Mouse (Mus musculus) MEL (cell line): ENCODE measurements around the gene Prps1l1. TPM values are rescaled to one million over a fixed set of nuclear protein-coding genes. Genes with fewer than 3 reads are reported as not detected.

ENCODE experiments used
- DNase-seq: peaks from one replicate; pipeline ENCODE4 v3.0.0; 2011; ENCODE audit warnings: low read depth, low spot score
- H3K27ac ChIP-seq: 2 replicates; pipeline ENCODE4 v1.5.1; 2012; ENCODE audit warnings: low read depth, mild to moderate bottlenecking, control low read depth, low read length, moderate library complexity; ENCODE audit not compliant: control insufficient read depth
- H3K27me3 ChIP-seq, 2 experiments: fragments of 150-350 bp in 1 of 2; sonication (generic) in 1 of 2; 2 replicates each; pipeline ENCODE4 v1.6.1; 2012; ENCODE audit warnings: low read length in 2 of 2, mild to moderate bottlenecking in 2 of 2, improper control_type of control experiment in 1 of 2, moderate library complexity in 1 of 2; ENCODE audit not compliant: insufficient read depth in 2 of 2, control insufficient read depth in 1 of 2
- H3K36me3 ChIP-seq, 2 experiments: 2 replicates each; pipeline ENCODE4 v1.6.1; 2012 to 2014; ENCODE audit warnings: low read length in 2 of 2, improper control_type of control experiment in 1 of 2, inconsistent platforms in 1 of 2, mild to moderate bottlenecking in 1 of 2; ENCODE audit not compliant: insufficient read depth in 2 of 2, control insufficient read depth in 1 of 2
- H3K4me1 ChIP-seq, 2 experiments: fragments of 150-350 bp in 1 of 2; sonication (generic) in 1 of 2; 2 replicates each; pipeline ENCODE4 v1.6.1; 2012; ENCODE audit warnings: low read length in 2 of 2, improper control_type of control experiment in 1 of 2, mild to moderate bottlenecking in 1 of 2; ENCODE audit not compliant: insufficient read depth in 2 of 2, control insufficient read depth in 1 of 2
- H3K4me3 ChIP-seq, 2 experiments: fragments of 150-350 bp in 1 of 2; sonication (generic) in 1 of 2; 2 replicates each; pipeline ENCODE4 v1.5.1; 2012; ENCODE audit warnings: low read depth in 2 of 2, low read length in 2 of 2, mild to moderate bottlenecking in 2 of 2, moderate library complexity in 2 of 2, control low read depth in 1 of 2, improper control_type of control experiment in 1 of 2; ENCODE audit not compliant: control insufficient read depth in 1 of 2, insufficient read depth in 1 of 2
- H3K79me2 ChIP-seq: 2 replicates; pipeline ENCODE4 v1.6.1; 2012; ENCODE audit warnings: mild to moderate bottlenecking, low read length, moderate library complexity; ENCODE audit not compliant: control insufficient read depth, poor library complexity, insufficient read depth
- H3K9ac ChIP-seq: 2 replicates; pipeline ENCODE4 v1.6.1; 2012; ENCODE audit warnings: low read depth, mild to moderate bottlenecking, control low read depth, low read length, moderate library complexity; ENCODE audit not compliant: control insufficient read depth, poor library complexity, severe bottlenecking
- H3K9me3 ChIP-seq: fragments of 150-350 bp; sonication (generic); replicated peaks from 2 replicates; pipeline ENCODE4 v1.6.1; 2012; ENCODE audit warnings: mild to moderate bottlenecking, low read length, improper control_type of control experiment, moderate library complexity; ENCODE audit not compliant: insufficient read depth
- CHD1 ChIP-seq: IDR thresholded peaks from 2 replicates; pipeline ENCODE4 v1.6.1; 2012; ENCODE audit warnings: low read depth, mild to moderate bottlenecking, inconsistent platforms, low read length, improper control_type of control experiment
- CTCF ChIP-seq, 3 experiments: IDR thresholded peaks in 2 of 3; conservative IDR thresholded peaks in 1 of 3; 2 replicates each; pipeline ENCODE4 v1.5.1; 2011 to 2012; ENCODE audit warnings: low read length in 3 of 3, low read depth in 2 of 3, mild to moderate bottlenecking in 2 of 3, improper control_type of control experiment in 1 of 3, inconsistent platforms in 1 of 3, mixed read lengths in 1 of 3, moderate library complexity in 1 of 3; ENCODE audit not compliant: control insufficient read depth in 1 of 3, insufficient read depth in 1 of 3, poor library complexity in 1 of 3, severe bottlenecking in 1 of 3
- E2F4 ChIP-seq: IDR thresholded peaks from 2 replicates; pipeline ENCODE4 v1.6.1; 2011; ENCODE audit warnings: low read depth, low read length, improper control_type of control experiment, borderline replicate concordance
- ELF1 ChIP-seq: IDR thresholded peaks from 2 replicates; pipeline ENCODE4 v1.6.1; 2014; ENCODE audit warnings: low read depth, mild to moderate bottlenecking, inconsistent platforms, low read length, improper control_type of control experiment, moderate library complexity
- EP300 ChIP-seq, 2 experiments: IDR thresholded peaks; 2 replicates each; pipeline ENCODE4 v1.6.1; 2011; ENCODE audit warnings: improper control_type of control experiment in 2 of 2, low read length in 2 of 2, low read depth in 1 of 2, mild to moderate bottlenecking in 1 of 2
- GABPA ChIP-seq: IDR thresholded peaks from 2 replicates; pipeline ENCODE4 v1.6.1; 2012; ENCODE audit warnings: low read depth, mild to moderate bottlenecking, inconsistent platforms, low read length, improper control_type of control experiment, moderate library complexity
- GATA1 ChIP-seq: IDR thresholded peaks from 2 replicates; pipeline ENCODE4 v1.6.1; 2011; ENCODE audit warnings: low read depth, low read length, improper control_type of control experiment
- HCFC1 ChIP-seq: IDR thresholded peaks from 2 replicates; pipeline ENCODE4 v1.6.1; 2012; ENCODE audit warnings: low read depth, mild to moderate bottlenecking, inconsistent platforms, low read length, improper control_type of control experiment, moderate library complexity
- KAT2A ChIP-seq: conservative IDR thresholded peaks from 2 replicates; pipeline ENCODE4 v1.6.1; 2012; ENCODE audit warnings: low read depth, low read length, improper control_type of control experiment, inconsistent platforms
- MAX ChIP-seq: IDR thresholded peaks from 2 replicates; pipeline ENCODE4 v1.6.1; 2011; ENCODE audit warnings: low read length, improper control_type of control experiment
- MAZ ChIP-seq: IDR thresholded peaks from 2 replicates; pipeline ENCODE4 v1.6.1; 2012; ENCODE audit warnings: low read depth, mild to moderate bottlenecking, inconsistent platforms, low read length, improper control_type of control experiment
- MYC ChIP-seq: IDR thresholded peaks from 2 replicates; pipeline ENCODE4 v1.6.1; 2011; ENCODE audit warnings: low read depth, mild to moderate bottlenecking, low read length, improper control_type of control experiment, moderate library complexity
- NELFE ChIP-seq: IDR thresholded peaks from 2 replicates; pipeline ENCODE4 v1.6.1; 2011; ENCODE audit warnings: low read depth, low read length, improper control_type of control experiment
- NRF1 ChIP-seq: IDR thresholded peaks from 2 replicates; pipeline ENCODE4 v1.6.1; 2014; ENCODE audit warnings: low read depth, mild to moderate bottlenecking, inconsistent platforms, low read length, improper control_type of control experiment, moderate library complexity; ENCODE audit not compliant: poor library complexity, insufficient read depth, severe bottlenecking
- POLR2AphosphoS5 ChIP-seq: IDR thresholded peaks from 2 replicates; pipeline ENCODE4 v1.6.1; 2012; ENCODE audit warnings: low read depth, borderline replicate concordance, mild to moderate bottlenecking, inconsistent platforms, low read length, moderate library complexity, mixed read lengths
- RAD21 ChIP-seq: IDR thresholded peaks from 2 replicates; pipeline ENCODE4 v1.6.1; 2011; ENCODE audit warnings: mild to moderate bottlenecking, low read depth, low read length, improper control_type of control experiment
- RCOR1 ChIP-seq: IDR thresholded peaks from 2 replicates; pipeline ENCODE4 v1.6.1; 2012; ENCODE audit warnings: low read depth, mild to moderate bottlenecking, inconsistent platforms, low read length, improper control_type of control experiment
- SIN3A ChIP-seq: IDR thresholded peaks from 2 replicates; pipeline ENCODE4 v1.6.1; 2012; ENCODE audit warnings: low read length, improper control_type of control experiment, inconsistent platforms
- SMC3 ChIP-seq: IDR thresholded peaks from 2 replicates; pipeline ENCODE4 v1.6.1; 2011; ENCODE audit warnings: low read depth, low read length, improper control_type of control experiment
- TAL1 ChIP-seq: IDR thresholded peaks from 2 replicates; pipeline ENCODE4 v1.6.1; 2012; ENCODE audit warnings: mild to moderate bottlenecking, inconsistent platforms, low read length, moderate library complexity, mixed read lengths
- TCF12 ChIP-seq: IDR thresholded peaks from 2 replicates; pipeline ENCODE4 v1.6.1; 2014; ENCODE audit warnings: low read depth, mild to moderate bottlenecking, inconsistent platforms, low read length, improper control_type of control experiment, moderate library complexity
- USF1 ChIP-seq: IDR thresholded peaks from 2 replicates; pipeline ENCODE4 v1.6.1; 2014; ENCODE audit warnings: low read depth, mild to moderate bottlenecking, inconsistent platforms, low read length, improper control_type of control experiment, moderate library complexity
- USF2 ChIP-seq, 2 experiments: IDR thresholded peaks; 2 replicates each; pipeline ENCODE4 v1.6.1; 2011 to 2012; ENCODE audit warnings: improper control_type of control experiment in 2 of 2, low read length in 2 of 2, borderline replicate concordance in 1 of 2, inconsistent platforms in 1 of 2, low read depth in 1 of 2, mild to moderate bottlenecking in 1 of 2; ENCODE audit not compliant: insufficient read depth in 1 of 2
- ZC3H11A ChIP-seq: IDR thresholded peaks from 2 replicates; pipeline ENCODE4 v1.6.1; 2012; ENCODE audit warnings: low read depth, mild to moderate bottlenecking, inconsistent platforms, low read length, improper control_type of control experiment
- ZKSCAN1 ChIP-seq: IDR thresholded peaks from 2 replicates; pipeline ENCODE4 v1.6.1; 2012; ENCODE audit warnings: low read depth, mild to moderate bottlenecking, inconsistent platforms, low read length, improper control_type of control experiment, moderate library complexity
- ZMIZ1 ChIP-seq: IDR thresholded peaks from 2 replicates; pipeline ENCODE4 v1.6.1; 2012; ENCODE audit warnings: low read depth, mild to moderate bottlenecking, inconsistent platforms, low read length, improper control_type of control experiment, moderate library complexity
- polyA plus RNA-seq, 2 experiments: library from polyadenylated mRNA; stranded (reverse) in 1 of 2; unstranded in 1 of 2; fragments of >175 nt in 1 of 2; fragments of >200 nt in 1 of 2; gene quantifications; 2 replicates each; pipeline versions ENCODE4 v1.2.1 to v1.2.4; 2012; ENCODE audit warnings: low replicate concordance in 2 of 2, low read depth in 1 of 2; ENCODE audit not compliant: insufficient read length in 2 of 2, insufficient read depth in 1 of 2, missing spikeins in 1 of 2
- total RNA-seq: library from RNA; depleted of rRNA; stranded (reverse); fragments of 300-350 nt; gene quantifications from 2 replicates; pipeline ENCODE4 v1.2.3, GENCODE M21; 2012

Gene Prps1l1
- total and polyA plus RNA-seq, 3 experiments: not detected

GRCm38 (mm10) chr12:35000323-35000722 is 15.8 kb downstream of the Prps1l1 start:
- Histone ChIP-seq H3K79me2 (no peaks in the 10 kb centered on the region), H3K4me1 (no peaks in the 10 kb centered on the region), H3K27me3 (no peaks in the 10 kb centered on the region), H3K27ac (no peak overlapping the region), H3K36me3 (no peaks in the 10 kb centered on the region), H3K9me3 (no peaks in the 10 kb centered on the region), H3K4me3 (no peak overlapping the region), H3K9ac (no peak overlapping the region)
- TF ChIP-seq POLR2AphosphoS5 (no peak), ZC3H11A (no peak), E2F4 (no peak), KAT2A (no peak), CHD1 (no peak), GABPA (no peak), ELF1 (no peak), USF1 (no peak), EP300 (IDR thresholded peaks at IDR 0.05; ENCODE audit: low read depth in 1 of 2, low read length in 2 of 2) (no peak), SMC3 (no peak), SIN3A (no peak), MAX (no peak), TAL1 (no peak), RCOR1 (no peak), NELFE (no peak), MAZ (no peak), CTCF (IDR thresholded peaks at IDR 0.05 in 2 of 3, conservative IDR thresholded peaks at IDR 0.05 in 1 of 3; ENCODE audit: control insufficient read depth in 1 of 3, insufficient read depth in 1 of 3, low read depth in 2 of 3, low read length in 3 of 3, poor library complexity in 1 of 3, severe bottlenecking in 1 of 3) (no peak), RAD21 (no peak), HCFC1 (no peak)
- no peak for DNase-seq

- DNase-seq: no peak
- H3K27me3 ChIP-seq: no peaks in the 10 kb centered on the region
- no peaks in the 10 kb centered on the region for H3K4me1 ChIP-seq
- H3K79me2 ChIP-seq: no peaks in the 10 kb centered on the region
- H3K4me3 ChIP-seq: no peak overlapping the region
- H3K36me3 ChIP-seq: no peaks in the 10 kb centered on the region
- no peak overlapping the region for H3K27ac ChIP-seq
- TF ChIP-seq RCOR1: no peak
- TF ChIP-seq USF2 (IDR thresholded peaks at IDR 0.05; ENCODE audit: borderline replicate concordance in 1 of 2, insufficient read depth in 1 of 2, low read depth in 1 of 2, low read length in 2 of 2): no peak
- TF ChIP-seq RAD21: no peak
- TF ChIP-seq EP300 (IDR thresholded peaks at IDR 0.05; ENCODE audit: low read depth in 1 of 2, low read length in 2 of 2): no peak
- no peak for TF ChIP-seq ZMIZ1
- TF ChIP-seq GATA1: no peak
- no peak for TF ChIP-seq SMC3
- no peak for TF ChIP-seq TCF12
- no peak for TF ChIP-seq ZKSCAN1
- no peak for TF ChIP-seq NRF1
- TF ChIP-seq E2F4: no peak
- TF ChIP-seq MYC: no peak
- H3K9me3 ChIP-seq: no peaks in the 10 kb centered on the region
- H3K9ac ChIP-seq: no peak overlapping the region
Measured at GRCm38 (mm10) chr12:35005748-35006147, 21.2 kb downstream of the Prps1l1 start.
